Mouse (Mus musculus): ENCODE results near the gene Cdk5r1. TPM values are rescaled to one million over a fixed set of nuclear protein-coding genes. Genes with fewer than 3 reads are reported as not detected.
A peak's percentile ranks its signal among the peaks of the same experiment; 100 is the strongest.

Cdk5r1 gene
- polyA plus RNA-seq, 1 experiment from 2014 or later, result 4.0 TPM

- peak overlapping the region; percentile 11; the same call in 1 of the 2 replicates for H3K9ac ChIP-seq
- H3K4me1 ChIP-seq, result peaks cover 25% of the 10 kb centered on the region
- 32% methylated on average over 19 of the region's 19 CpGs for WGBS
- ATAC-seq (ENCODE audit: insufficient number of reproducible peaks, insufficient read depth, low FRiP score, low TSS enrichment, low read depth), result no peak
- no peak overlapping the region for H3K4me3 ChIP-seq
- no peaks in the 10 kb centered on the region for H3K27me3 ChIP-seq
- no peaks in the 10 kb centered on the region for H3K36me3 ChIP-seq
- H3K4me2 ChIP-seq, result peak overlapping the region; percentile 9; the same call in 1 of the 2 replicates
- H3K27ac ChIP-seq, result 0 out of 2 replicates have a peak overlapping the region, but pooled peaks have one; percentile 16
- no peaks in the 10 kb centered on the region for H3K9me3 ChIP-seq
Measured at GRCm38 (mm10) chr11:80508361-80509175, 31.7 kb downstream of the Cdk5r1 start.

- Histone ChIP-seq H3K4me1 (peaks cover 24% of the 10 kb centered on the region), H3K9me3 (no peaks in the 10 kb centered on the region), H3K36me3 (no peaks in the 10 kb centered on the region), H3K4me2 (peak overlapping the region; percentile 9; the same call in 1 of the 2 replicates), H3K27me3 (no peaks in the 10 kb centered on the region), H3K4me3 (no peak overlapping the region), H3K27ac (no peak overlapping the region), H3K9ac (no peak overlapping the region)
- 54% methylated on average over 5 of the region's 5 CpGs for WGBS
- no peak for ATAC-seq (ENCODE audit: insufficient number of reproducible peaks, insufficient read depth, low FRiP score, low TSS enrichment, low read depth)
Measured at GRCm38 (mm10) chr11:80509176-80509506, 32.3 kb downstream of the Cdk5r1 start.

DNA sequence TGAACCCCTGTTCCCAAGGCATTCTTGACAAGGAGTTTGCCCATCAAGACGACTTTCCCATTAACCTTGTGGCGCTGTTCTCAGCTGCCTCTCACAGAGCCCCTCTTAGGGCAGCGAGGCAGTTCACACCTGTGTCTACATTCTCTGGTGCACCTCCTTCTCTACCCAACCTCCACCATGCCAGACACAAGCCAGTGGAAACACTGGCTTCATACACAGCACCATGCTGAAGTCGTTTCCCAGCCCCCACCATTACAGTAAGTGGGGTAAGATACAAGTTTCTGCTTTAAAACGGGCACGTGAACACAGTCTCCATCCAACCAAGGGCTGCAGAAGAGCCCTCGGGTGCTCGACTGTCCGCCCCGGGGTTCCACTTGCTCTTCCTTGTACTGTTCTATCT is 33.3 kb downstream of the Cdk5r1 start:
- ATAC-seq (ENCODE audit: insufficient number of reproducible peaks, insufficient read depth, low FRiP score, low TSS enrichment, low read depth), result no peak

DNA sequence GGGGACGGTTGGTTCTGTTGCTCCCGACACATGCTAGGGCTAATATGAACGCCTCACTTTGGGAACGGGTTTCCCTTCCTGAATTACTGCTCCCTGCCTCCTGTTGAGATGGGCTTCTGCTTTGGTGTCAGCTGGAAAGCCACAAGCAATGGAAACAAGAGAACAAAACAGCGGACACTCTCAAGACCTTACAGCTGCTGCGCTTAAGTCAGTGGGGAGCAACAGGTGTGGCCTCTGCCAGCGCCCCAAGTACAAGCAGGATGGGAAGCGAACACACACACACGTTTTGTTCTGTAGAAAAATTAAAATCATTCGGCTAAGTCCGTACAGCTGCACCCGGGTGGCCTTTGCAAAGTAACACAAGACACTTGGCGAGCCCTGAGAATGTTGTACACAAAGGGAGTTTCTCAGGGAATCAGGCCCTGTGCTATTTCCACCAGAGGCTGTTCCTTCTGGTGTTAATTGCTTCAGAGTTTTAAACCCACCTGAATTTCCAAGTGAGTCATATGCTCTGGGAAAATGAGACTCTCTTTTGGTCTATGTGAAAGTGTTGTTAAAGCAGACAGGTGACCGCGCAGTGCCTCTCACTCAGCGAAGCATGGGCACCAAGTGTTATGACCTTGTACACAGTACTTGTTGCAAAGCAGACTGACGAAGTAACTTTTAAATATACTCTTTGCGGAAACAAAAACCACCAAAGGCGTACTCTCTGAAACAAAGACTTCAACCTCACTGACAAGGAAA is 35.7 kb downstream of the Cdk5r1 start:
- ATAC-seq (ENCODE audit: insufficient number of reproducible peaks, insufficient read depth, low FRiP score, low TSS enrichment, low read depth), result no peak
- H3K4me3 ChIP-seq, result no peak overlapping the region
- H3K9ac ChIP-seq, result no peak overlapping the region
- H3K27me3 ChIP-seq, result no peaks in the 10 kb centered on the region
- 64% methylated on average over 19 of the region's 19 CpGs for WGBS
- no peak overlapping the region for H3K27ac ChIP-seq
- peaks cover 29% of the 10 kb centered on the region for H3K4me1 ChIP-seq
- H3K36me3 ChIP-seq, result no peaks in the 10 kb centered on the region
- H3K9me3 ChIP-seq, result no peaks in the 10 kb centered on the region
- H3K4me2 ChIP-seq, result no peak overlapping the region

More for the DNA sequence above, 33.3 kb downstream of the Cdk5r1 start:
- no peak overlapping the region for H3K27ac ChIP-seq
- H3K4me1 ChIP-seq, result peaks cover 19% of the 10 kb centered on the region
- no peaks in the 10 kb centered on the region for H3K27me3 ChIP-seq
- H3K4me3 ChIP-seq, result no peak overlapping the region
- H3K9me3 ChIP-seq, result no peaks in the 10 kb centered on the region
- H3K4me2 ChIP-seq, result no peak overlapping the region
- no peak overlapping the region for H3K9ac ChIP-seq
- 84% methylated on average over 10 of the region's 10 CpGs for WGBS
- no peaks in the 10 kb centered on the region for H3K36me3 ChIP-seq

- Histone ChIP-seq H3K9me3 (no peaks in the 10 kb centered on the region), H3K36me3 (no peaks in the 10 kb centered on the region), H3K27me3 (no peaks in the 10 kb centered on the region), H3K4me2 (no peak overlapping the region), H3K27ac (no peak overlapping the region), H3K9ac (no peak overlapping the region), H3K4me3 (no peak overlapping the region), H3K4me1 (peaks cover 35% of the 10 kb centered on the region)
- 32% methylated on average over 7 of the region's 7 CpGs for WGBS
- no peak for ATAC-seq (ENCODE audit: insufficient number of reproducible peaks, insufficient read depth, low FRiP score, low TSS enrichment, low read depth)
Measured at GRCm38 (mm10) chr11:80513796-80514195, 37.0 kb downstream of the Cdk5r1 start.

DNA sequence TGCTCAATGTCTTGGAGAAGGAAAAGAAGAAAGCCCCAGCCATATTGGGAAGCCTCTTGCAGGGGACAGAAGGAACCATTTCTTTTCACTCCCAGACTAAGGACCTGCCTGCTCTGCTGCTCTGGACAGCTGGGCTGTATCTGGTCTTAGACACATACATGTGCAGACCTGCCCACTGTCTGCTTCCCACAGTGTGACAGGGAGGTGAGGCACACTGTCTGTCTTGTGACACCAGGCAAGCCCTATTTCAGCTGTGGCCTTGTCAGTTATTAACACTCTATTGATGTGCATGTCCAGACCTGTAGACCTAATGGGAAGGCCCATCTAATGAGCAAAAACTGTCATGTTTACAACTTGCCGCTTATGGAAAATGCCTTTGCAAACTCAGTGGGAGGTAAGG is 38.5 kb downstream of the Cdk5r1 start:
- Histone ChIP-seq H3K4me2 (no peak overlapping the region), H3K27me3 (no peaks in the 10 kb centered on the region), H3K27ac (peak overlapping the region; percentile 55; the same call in 1 of the 2 replicates), H3K4me3 (no peak overlapping the region), H3K9ac (no peak overlapping the region), H3K36me3 (no peaks in the 10 kb centered on the region), H3K4me1 (peaks cover 34% of the 10 kb centered on the region), H3K9me3 (no peaks in the 10 kb centered on the region)
- no peak for ATAC-seq (ENCODE audit: insufficient number of reproducible peaks, insufficient read depth, low FRiP score, low TSS enrichment, low read depth)
- 46% methylated on average over 1 of the region's 1 CpGs for WGBS

DNA sequence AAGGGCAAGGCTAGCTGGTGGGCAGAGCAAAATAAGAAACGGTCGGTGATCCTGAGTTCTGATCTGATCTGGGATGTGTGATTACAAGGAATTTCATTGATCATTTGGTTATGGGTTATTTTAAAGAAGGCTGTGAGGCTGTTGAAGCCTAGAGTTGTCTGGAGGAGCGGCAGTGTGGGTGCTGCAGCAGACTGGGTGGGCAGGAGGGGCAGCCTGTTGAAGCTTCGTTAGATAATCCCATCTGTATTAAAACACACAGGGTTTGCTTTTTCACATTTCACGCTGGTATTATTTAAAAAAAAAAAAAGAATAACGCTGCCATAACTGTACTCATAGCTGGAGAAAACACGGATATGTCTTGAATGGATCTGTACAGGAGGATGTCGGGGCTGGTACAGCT is 39.1 kb downstream of the Cdk5r1 start:
- Histone ChIP-seq H3K4me1 (peaks cover 34% of the 10 kb centered on the region), H3K4me3 (no peak overlapping the region), H3K9me3 (no peaks in the 10 kb centered on the region), H3K4me2 (no peak overlapping the region), H3K9ac (no peak overlapping the region), H3K27ac (no peak overlapping the region), H3K27me3 (no peaks in the 10 kb centered on the region), H3K36me3 (no peaks in the 10 kb centered on the region)
- ATAC-seq (ENCODE audit: insufficient number of reproducible peaks, insufficient read depth, low FRiP score, low TSS enrichment, low read depth), result no peak
- 68% methylated on average over 8 of the region's 8 CpGs for WGBS

DNA sequence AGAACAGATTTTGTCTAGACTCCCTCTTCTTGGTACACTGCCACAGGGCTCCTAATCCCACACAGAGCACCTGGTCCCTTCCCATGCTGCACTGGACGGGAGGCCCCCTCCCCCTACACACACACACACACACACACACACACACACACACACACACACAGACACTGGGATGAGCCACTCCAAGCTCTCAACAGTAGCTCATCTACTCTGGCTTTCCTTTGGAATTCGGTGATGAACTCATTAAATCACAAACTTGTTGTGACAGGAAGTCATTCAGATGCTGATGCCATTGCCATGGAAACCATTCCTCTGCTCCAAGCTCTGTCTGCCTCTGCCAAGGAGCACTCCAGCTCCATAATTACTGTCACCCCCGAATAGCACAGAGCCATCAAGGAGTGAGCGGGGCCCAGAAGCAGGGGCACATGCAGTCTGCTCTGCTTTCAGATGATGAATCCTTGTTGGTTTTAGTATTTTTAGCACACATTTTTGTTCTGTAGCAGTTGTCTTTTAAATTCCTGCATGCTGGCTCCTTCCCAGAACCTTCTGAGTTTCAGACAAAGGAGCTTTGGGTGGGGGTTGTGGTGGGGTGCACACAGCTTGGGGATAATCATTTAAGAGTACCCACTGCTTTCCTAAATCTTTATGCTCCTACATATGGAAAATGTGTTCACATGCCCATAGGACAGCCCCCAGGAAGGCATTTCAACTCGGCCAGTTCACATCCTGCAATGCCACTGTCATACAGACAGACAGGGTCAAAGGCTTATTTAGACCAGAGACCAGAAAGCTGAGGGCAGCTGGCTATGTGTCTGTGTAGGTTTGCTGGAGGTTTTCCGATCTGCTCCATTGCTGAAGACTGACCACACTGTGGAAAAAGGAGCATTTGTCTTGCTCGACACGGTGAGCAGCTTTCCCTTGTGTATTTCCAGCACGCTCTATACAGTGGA is 41.9 kb downstream of the Cdk5r1 start:
- Histone ChIP-seq H3K9me3 (no peaks in the 10 kb centered on the region), H3K27me3 (no peaks in the 10 kb centered on the region), H3K4me2 (no peak overlapping the region), H3K4me1 (peaks cover 32% of the 10 kb centered on the region), H3K27ac (0 out of 2 replicates have a peak overlapping the region, but pooled peaks have one; percentile 56), H3K9ac (no peak overlapping the region), H3K36me3 (no peaks in the 10 kb centered on the region), H3K4me3 (no peak overlapping the region)
- 34% methylated on average over 9 of the region's 9 CpGs for WGBS
- ATAC-seq (ENCODE audit: insufficient number of reproducible peaks, insufficient read depth, low FRiP score, low TSS enrichment, low read depth), result peak; percentile 81; the same call in 1 of the 2 replicates

- Histone ChIP-seq H3K4me2 (no peak overlapping the region), H3K36me3 (no peaks in the 10 kb centered on the region), H3K4me3 (no peak overlapping the region), H3K9me3 (no peaks in the 10 kb centered on the region), H3K27ac (no peak overlapping the region), H3K9ac (no peak overlapping the region), H3K27me3 (no peaks in the 10 kb centered on the region), H3K4me1 (peaks cover 16% of the 10 kb centered on the region)
- no peak for ATAC-seq (ENCODE audit: insufficient number of reproducible peaks, insufficient read depth, low FRiP score, low TSS enrichment, low read depth)
- WGBS, result 71% methylated on average over 2 of the region's 2 CpGs
Measured at GRCm38 (mm10) chr11:80521148-80521547, 44.3 kb downstream of the Cdk5r1 start.

DNA sequence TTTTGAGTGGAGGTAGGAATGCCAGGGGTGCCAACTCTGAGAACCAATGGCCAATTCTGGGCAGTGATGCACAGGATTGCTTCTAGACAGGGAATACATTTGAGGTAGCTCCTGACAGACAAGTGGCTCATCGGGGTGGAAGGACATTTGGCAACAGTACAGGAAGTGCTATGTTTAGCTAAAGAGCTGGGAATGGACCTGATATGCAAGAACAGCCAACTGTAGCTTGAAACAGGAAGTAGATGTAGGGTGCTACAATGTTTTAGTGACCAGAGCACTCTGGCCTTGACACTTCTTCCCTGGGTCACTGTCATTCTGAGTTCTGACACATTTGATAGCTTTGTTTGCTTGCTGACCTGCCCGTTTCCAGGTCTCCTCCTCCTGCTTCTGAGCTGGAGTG is 46.0 kb downstream of the Cdk5r1 start:
- H3K9ac ChIP-seq, result no peak overlapping the region
- no peaks in the 10 kb centered on the region for H3K9me3 ChIP-seq
- 62% methylated on average over 2 of the region's 2 CpGs for WGBS
- no peaks in the 10 kb centered on the region for H3K27me3 ChIP-seq
- no peaks in the 10 kb centered on the region for H3K36me3 ChIP-seq
- no peak overlapping the region for H3K27ac ChIP-seq
- H3K4me3 ChIP-seq, result no peak overlapping the region
- H3K4me2 ChIP-seq, result no peak overlapping the region
- no peak for ATAC-seq (ENCODE audit: insufficient number of reproducible peaks, insufficient read depth, low FRiP score, low TSS enrichment, low read depth)
- peaks cover 14% of the 10 kb centered on the region for H3K4me1 ChIP-seq

GRCm38 (mm10) chr11:80523410-80523809 is 46.6 kb downstream of the Cdk5r1 start:
- no peaks in the 10 kb centered on the region for H3K27me3 ChIP-seq
- no peak overlapping the region for H3K9ac ChIP-seq
- H3K9me3 ChIP-seq, result no peaks in the 10 kb centered on the region
- no peak for ATAC-seq (ENCODE audit: insufficient number of reproducible peaks, insufficient read depth, low FRiP score, low TSS enrichment, low read depth)
- H3K4me1 ChIP-seq, result peaks cover 8% of the 10 kb centered on the region
- H3K4me2 ChIP-seq, result no peak overlapping the region
- 71% methylated on average over 4 of the region's 4 CpGs for WGBS
- no peak overlapping the region for H3K27ac ChIP-seq
- H3K36me3 ChIP-seq, result no peaks in the 10 kb centered on the region
- no peak overlapping the region for H3K4me3 ChIP-seq

Measured in embryonic facial prominence, embryonic 13.5 days (tissue).